18 mouse cellular contexts compared by ENCODE assay signal in genomic region chr10:67657305-67657704, GRCm38 (mm10).
"Had no signal": no experiment of that assay in that cellular context is flagged by ENCODE, and none has a peak within 500 bp of the region (broad histone marks: within the 10 kb centered on the region; RNA-seq: fewer than 3 reads in every experiment).

No protein-coding gene starts in this region.

- H3K4me3 ChIP-seq: kidney, embryonic 15.5 days; limb, embryonic 12.5 days; limb, embryonic 15.5 days; neural tube, embryonic 12.5 days had no signal

- H3K9me3 ChIP-seq: kidney, embryonic 15.5 days; limb, embryonic 12.5 days; limb, embryonic 15.5 days; neural tube, embryonic 12.5 days had no signal

- H3K4me2 ChIP-seq: kidney, embryonic 15.5 days; limb, embryonic 12.5 days; limb, embryonic 15.5 days; liver, embryonic 11.5 days; lung, embryonic 14.5 days; midbrain, embryonic 11.5 days; neural tube, embryonic 12.5 days had no signal

- H3K4me1 ChIP-seq: limb, embryonic 12.5 days; limb, embryonic 15.5 days; neural tube, embryonic 12.5 days had no signal

- ATAC-seq: liver, postnatal 0 days; lung, postnatal 0 days had no signal

- H3K27ac ChIP-seq: kidney, embryonic 15.5 days; limb, embryonic 12.5 days; limb, embryonic 15.5 days; liver, embryonic 14.5 days; macrophage; neural tube, embryonic 12.5 days; stomach, postnatal 0 days had no signal

- H3K36me3 ChIP-seq: kidney, embryonic 15.5 days; limb, embryonic 12.5 days; limb, embryonic 15.5 days; neural tube, embryonic 12.5 days had no signal

- DNase-seq: kidney, adult 2 months; kidney, postnatal 10 days; kidney, postnatal 36 days; left cerebral cortex, postnatal 4 days; liver, postnatal 0 days; lung, embryonic 14.5 days; midbrain, embryonic 14.5 days; thymus, postnatal 25 days had no signal

- H3K9ac ChIP-seq: kidney, embryonic 15.5 days; limb, embryonic 12.5 days; limb, embryonic 15.5 days; liver, embryonic 14.5 days; liver, postnatal 0 days; lung, embryonic 14.5 days; neural tube, embryonic 12.5 days had no signal

- H3K27me3 ChIP-seq: kidney, embryonic 15.5 days; limb, embryonic 12.5 days; limb, embryonic 15.5 days; neural tube, embryonic 12.5 days had no signal
